Mouse (Mus musculus) testis, adult 2 months (tissue): ENCODE data around the gene Crkl. TPM values are rescaled to one million over a fixed set of nuclear protein-coding genes. Genes with fewer than 3 reads are reported as not detected.

Source experiments
- H3K27ac ChIP-seq: fragments of 200-500 bp; 2 replicates; pipeline ENCODE4 v1.5.1; 2012; ENCODE audit warnings: low read depth, low read length; ENCODE audit not compliant: control insufficient read depth, insufficient read depth
- H3K27me3 ChIP-seq: fragments of 200-500 bp; 2 replicates; pipeline ENCODE4 v1.6.1; 2012; ENCODE audit warnings: mild to moderate bottlenecking, low read length, moderate library complexity; ENCODE audit not compliant: control insufficient read depth, insufficient read depth
- H3K36me3 ChIP-seq: fragments of 200-500 bp; 2 replicates; pipeline ENCODE4 v1.6.1; 2012; ENCODE audit warnings: mild to moderate bottlenecking, low read length; ENCODE audit not compliant: control insufficient read depth, insufficient read depth
- H3K4me1 ChIP-seq: fragments of 200-500 bp; 2 replicates; pipeline ENCODE4 v1.6.1; 2012; ENCODE audit warnings: low read length; ENCODE audit not compliant: control insufficient read depth, insufficient read depth
- H3K4me3 ChIP-seq: fragments of 200-500 bp; 2 replicates; pipeline ENCODE4 v1.5.1; 2012; ENCODE audit warnings: low read depth, mild to moderate bottlenecking, low read length, moderate library complexity, mixed read lengths; ENCODE audit not compliant: control insufficient read depth
- CTCF ChIP-seq: fragments of 200-500 bp; IDR thresholded peaks from 2 replicates; pipeline ENCODE4 v1.5.1; 2012; ENCODE audit warnings: low read depth, mild to moderate bottlenecking, inconsistent platforms, low read length, moderate library complexity; ENCODE audit not compliant: control insufficient read depth, insufficient read depth, insufficient replicate concordance
- POLR2A ChIP-seq: fragments of 200-500 bp; IDR thresholded peaks from 2 replicates; pipeline ENCODE4 v1.6.1; 2012; ENCODE audit warnings: low read depth, mild to moderate bottlenecking, inconsistent platforms, low read length, moderate library complexity; ENCODE audit not compliant: control insufficient read depth
- polyA plus RNA-seq: library from polyadenylated mRNA; depleted of rRNA; stranded (reverse); fragments of >200 nt; gene quantifications from 2 replicates; pipeline ENCODE4 v1.2.3, GENCODE M21; 2012

Gene Crkl
- polyA plus RNA-seq, 1 experiment: 15.5 TPM

DNA sequence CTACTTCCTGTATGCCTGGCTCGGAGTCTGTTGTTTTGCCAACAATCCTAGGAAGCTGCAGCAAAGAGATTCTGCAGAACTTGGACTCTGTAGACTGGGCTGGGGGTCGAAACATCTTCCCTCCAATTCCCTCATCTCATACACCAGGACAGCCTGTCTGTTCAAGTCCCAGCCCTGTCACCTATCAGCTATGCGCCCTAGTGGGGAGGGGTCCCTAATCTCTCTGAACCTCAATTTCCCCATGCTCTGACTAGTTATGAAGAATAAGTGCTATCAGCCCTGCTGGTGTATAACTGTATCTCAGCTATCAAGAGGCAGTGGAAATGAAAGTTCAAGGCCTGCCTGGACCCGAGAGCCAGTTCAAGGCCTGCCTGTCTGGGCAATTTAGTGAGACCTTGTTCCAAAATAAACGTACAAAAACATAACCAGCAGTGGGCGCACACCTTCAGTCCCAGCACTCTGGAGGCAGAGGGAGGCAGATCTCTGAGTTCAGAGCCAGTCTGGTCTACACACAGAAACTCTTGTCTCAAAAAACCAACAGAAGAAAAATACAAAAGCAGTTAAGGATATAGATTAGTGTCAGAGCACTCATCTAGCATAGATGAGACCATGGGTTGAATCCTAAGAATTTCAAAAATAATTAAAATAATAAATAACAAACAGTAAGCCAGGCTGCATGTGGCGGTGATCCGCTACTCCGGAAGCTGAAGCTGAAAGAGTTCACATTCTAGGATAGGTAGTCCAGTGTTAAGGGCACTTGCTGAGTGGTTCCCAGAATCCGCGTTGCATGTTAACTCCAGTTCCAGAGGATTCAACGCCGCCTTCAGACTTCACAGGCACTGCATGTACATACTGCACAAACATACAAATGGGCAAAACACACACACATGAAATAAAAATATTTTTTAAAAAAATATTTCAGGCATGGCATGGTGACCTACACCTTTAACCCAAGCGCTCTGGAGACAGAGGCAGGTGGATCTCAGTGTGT is 37.0 kb downstream of the Crkl start:
- no peak overlapping the region for H3K27ac ChIP-seq
- no peaks in the 10 kb centered on the region; the same call in 1 of the 2 replicates for H3K36me3 ChIP-seq
- peaks cover 7% of the 10 kb centered on the region for H3K4me1 ChIP-seq
- H3K4me3 ChIP-seq: peak overlapping the region; percentile 32; the same call in 1 of the 2 replicates
- no peaks in the 10 kb centered on the region for H3K27me3 ChIP-seq
- TF ChIP-seq CTCF (peak; percentile 30; the same call in 1 of the 2 replicates), POLR2A (no peak)

DNA sequence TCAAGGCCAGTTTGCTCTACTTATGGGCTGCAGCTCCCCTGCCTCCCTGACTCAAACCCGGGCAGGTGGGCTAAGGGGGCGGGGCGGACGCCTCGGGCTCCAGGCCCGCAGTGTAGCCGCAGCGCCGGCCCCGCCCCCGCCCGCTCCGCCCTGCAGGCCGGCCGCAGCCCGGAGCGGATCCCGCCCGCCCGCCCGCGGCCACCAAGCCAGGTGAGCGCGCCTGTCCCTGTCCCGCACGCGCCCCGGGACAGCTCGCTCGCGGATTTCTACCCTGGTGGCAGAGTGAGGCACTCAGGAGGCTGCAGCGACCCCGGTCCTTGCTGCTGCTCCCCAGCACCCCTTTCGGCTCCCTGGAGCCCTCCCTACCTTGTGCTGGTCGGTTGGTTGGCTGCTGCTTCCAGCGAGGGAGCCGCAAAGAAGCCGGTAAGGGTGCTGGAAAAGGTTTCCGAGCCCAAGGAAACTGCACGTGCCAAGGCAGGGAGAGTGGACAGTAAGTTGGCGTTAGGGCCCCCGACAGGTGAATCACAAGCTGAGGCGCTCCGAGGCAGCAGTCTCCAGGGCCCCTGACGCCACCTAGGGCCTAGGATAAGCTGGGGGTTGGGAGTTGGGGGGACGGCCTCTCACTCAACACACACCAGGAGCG is 37.8 kb downstream of the Crkl start, which contains the start of gene Aifm3:
TSS of gene Aifm3 (plus strand) at position 143 of the 643 bp plus-strand sequence.
- Histone ChIP-seq H3K27me3 (no peaks in the 10 kb centered on the region), H3K4me3 (peak within 1 kb of the TSS; percentile 81), H3K36me3 (no peaks in the 10 kb centered on the region; the same call in 1 of the 2 replicates), H3K4me1 (peaks cover 7% of the 10 kb centered on the region), H3K27ac (no peak within 1 kb of the TSS)
- TF ChIP-seq POLR2A (no peak), CTCF (no peak)

DNA sequence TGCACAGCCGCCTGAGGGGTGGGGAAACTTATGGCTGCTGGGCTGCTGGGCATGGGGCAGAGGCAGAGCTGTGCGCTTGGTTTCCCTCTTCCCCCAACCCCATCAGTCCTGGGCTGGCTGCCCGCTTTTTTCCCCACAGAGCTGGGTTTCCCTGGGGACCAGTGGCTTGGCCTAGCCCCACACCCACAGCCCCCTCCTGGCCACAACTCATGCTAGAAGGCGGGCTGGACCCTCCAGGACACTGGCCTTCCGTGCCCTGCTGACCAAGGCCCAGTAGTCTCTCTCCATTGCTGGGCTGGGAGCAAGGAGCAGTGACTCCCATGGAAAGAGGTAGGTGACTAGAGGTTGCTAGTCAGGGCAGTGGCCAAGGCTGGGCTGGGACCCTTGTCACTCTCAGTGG is 39.4 kb downstream of the Crkl start:
- no peak for TF ChIP-seq CTCF
- no peak for TF ChIP-seq POLR2A
- no peak overlapping the region for H3K27ac ChIP-seq

DNA sequence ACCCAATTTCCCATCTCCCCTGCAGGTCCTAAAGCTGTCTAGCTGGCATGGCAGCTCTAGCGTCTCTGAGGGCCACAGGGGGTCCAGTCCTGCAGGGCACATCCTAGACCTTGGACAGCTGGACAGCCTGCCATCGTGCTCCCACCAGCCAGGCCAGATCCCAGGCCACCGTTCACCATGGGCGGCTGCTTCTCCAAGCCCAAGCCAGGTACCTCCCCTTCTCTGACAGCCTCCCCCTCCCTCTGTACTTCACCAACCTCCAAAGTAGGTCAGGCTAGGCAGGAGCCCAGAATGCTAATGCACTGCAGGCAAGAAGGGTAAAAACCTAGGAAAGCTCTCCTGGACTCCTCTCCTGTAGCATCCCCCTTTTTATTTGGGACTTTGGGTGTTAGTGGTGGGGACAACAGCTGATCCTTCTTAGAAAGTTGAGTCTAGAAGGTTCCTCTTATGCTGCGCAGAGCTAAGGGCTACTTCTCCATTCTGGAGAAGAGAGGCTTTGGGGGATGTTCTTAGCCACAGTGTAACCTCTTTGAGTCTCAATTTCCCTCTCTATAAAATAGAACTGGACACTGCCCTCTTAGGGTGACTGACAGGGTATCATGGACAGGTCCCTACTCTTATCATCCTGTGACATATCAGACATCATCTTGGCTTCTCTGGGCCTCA is 40.2 kb downstream of the Crkl start:
- H3K36me3 ChIP-seq: no peaks in the 10 kb centered on the region
- no peaks in the 10 kb centered on the region for H3K27me3 ChIP-seq
- peaks cover 7% of the 10 kb centered on the region for H3K4me1 ChIP-seq
- TF ChIP-seq CTCF: no peak
- TF ChIP-seq POLR2A: no peak
- no peak overlapping the region for H3K27ac ChIP-seq
- no peak overlapping the region for H3K4me3 ChIP-seq

More for the DNA sequence above, 39.4 kb downstream of the Crkl start:
- H3K4me3 ChIP-seq: no peak overlapping the region
- H3K36me3 ChIP-seq: no peaks in the 10 kb centered on the region
- H3K27me3 ChIP-seq: no peaks in the 10 kb centered on the region
- H3K4me1 ChIP-seq: peaks cover 7% of the 10 kb centered on the region

DNA sequence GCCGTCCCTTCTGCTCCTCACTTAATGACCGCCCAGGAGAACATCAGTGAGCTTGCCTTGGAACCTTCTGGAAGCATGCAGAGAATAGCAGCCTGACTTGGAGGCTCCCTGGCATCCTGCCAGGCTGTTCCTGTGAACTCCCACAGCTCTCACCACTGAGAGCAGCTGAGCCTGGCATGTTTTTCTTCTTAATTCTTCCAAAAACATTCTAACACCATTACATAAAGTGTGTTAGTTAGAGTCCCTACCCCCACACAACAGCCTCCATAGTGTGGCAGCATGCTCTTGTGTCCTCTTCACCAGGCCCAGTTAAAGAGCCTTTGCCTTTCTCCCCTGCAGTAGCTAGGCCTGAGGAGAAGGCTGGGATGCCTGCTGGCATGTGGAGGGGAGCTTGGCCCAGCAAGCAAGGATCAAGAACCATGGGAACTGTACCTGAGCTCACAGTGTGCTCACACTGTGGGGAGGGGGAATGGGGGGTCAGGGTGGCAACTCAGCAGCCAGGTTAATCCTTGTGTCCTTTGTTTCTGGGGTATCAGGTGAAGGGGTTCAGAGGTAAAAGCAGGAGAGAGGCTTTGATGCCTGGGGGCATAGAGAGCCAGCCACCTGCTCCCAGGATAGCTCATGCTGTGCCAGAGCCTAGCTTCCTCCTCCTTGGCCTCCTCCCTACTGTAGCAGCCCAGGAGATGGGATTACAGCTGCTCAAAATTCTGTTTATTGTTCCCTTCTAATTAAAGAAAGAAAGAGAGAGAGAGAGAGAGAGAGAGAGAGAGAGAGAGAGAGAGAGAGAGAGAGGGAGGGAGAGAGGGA is 44.9 kb downstream of the Crkl start:
- no peak for TF ChIP-seq CTCF
- no peak for TF ChIP-seq POLR2A
- H3K27me3 ChIP-seq: no peaks in the 10 kb centered on the region
- H3K36me3 ChIP-seq: no peaks in the 10 kb centered on the region
- H3K27ac ChIP-seq: peak overlapping the region; percentile 44
- H3K4me3 ChIP-seq: no peak overlapping the region
- no peaks in the 10 kb centered on the region; the same call in 1 of the 2 replicates for H3K4me1 ChIP-seq

DNA sequence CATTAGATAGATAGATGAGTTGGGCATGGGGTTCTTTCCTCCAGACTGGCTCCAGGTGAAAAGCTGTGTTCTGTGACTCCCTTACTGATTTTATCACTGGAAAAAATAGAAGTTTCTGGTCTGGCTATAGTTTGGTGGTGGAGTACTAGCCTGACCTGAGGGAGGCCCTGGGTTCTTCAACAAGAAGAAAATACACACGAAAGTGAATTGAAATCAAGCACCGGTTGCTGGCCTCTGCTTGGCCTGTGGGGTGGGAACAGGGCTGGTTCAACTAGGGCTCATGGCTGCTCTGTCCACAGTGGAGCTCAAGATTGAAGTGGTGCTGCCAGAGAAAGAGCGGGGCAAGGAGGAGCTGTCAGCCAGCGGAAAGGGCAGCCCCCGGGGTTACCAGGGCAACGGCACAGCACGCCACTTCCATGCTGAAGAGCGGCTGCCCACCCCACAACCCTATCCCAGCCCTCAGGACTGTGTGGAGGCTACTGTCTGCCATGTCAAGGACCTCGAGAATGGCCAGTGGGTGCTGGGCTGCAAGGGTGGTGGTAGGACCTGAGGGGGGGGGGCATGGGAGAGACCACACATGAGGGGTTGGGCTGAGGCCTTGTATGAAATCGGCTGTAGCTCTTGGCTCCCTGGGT is 47.6 kb downstream of the Crkl start:
- Histone ChIP-seq H3K4me1 (no peaks in the 10 kb centered on the region), H3K36me3 (no peaks in the 10 kb centered on the region), H3K27ac (no peak overlapping the region), H3K4me3 (no peak overlapping the region), H3K27me3 (no peaks in the 10 kb centered on the region)
- TF ChIP-seq POLR2A: no peak
- TF ChIP-seq CTCF: no peak
